Mouse (Mus musculus): ENCODE data around the gene Gm4133. TPM values are rescaled to one million over a fixed set of nuclear protein-coding genes. Genes with fewer than 3 reads are reported as not detected.

Gm4133 gene
- polyA plus RNA-seq (2012; rRNA removed) = not detected in 2 replicates

GRCm38 (mm10) chr7:20333965-20334364 is at the start of gene Gm4133:
Gene Gm4133, minus strand, starts transcription at chr7:20334065.

GRCm38 (mm10) chr7:20375310-20375709 is 41.4 kb upstream of the Gm4133 start, which contains the start of gene Gm5728:
Gene Gm5728, minus strand, starts transcription at chr7:20375410.

Other genes starting within 250 kb of the Gm4133 start
- gene Vmn1r91, start 234.4 kb downstream of the Gm4133 start, polyA plus RNA-seq (2012; rRNA removed) = not detected in 2 replicates
- not detected in 2 replicates for gene Gm16442, start 211.5 kb downstream of the Gm4133 start, polyA plus RNA-seq (2012; rRNA removed)
- not detected in 2 replicates for gene Vmn1r93, start 195.0 kb downstream of the Gm4133 start, polyA plus RNA-seq (2012; rRNA removed)
- gene Vmn1r94, start 165.7 kb downstream of the Gm4133 start, polyA plus RNA-seq (2012; rRNA removed) = not detected in 2 replicates
- not detected in 2 replicates for gene Vmn1r95, start 140.4 kb downstream of the Gm4133 start, polyA plus RNA-seq (2012; rRNA removed)
- not detected in 2 replicates for gene Gm6164, start 128.5 kb downstream of the Gm4133 start, polyA plus RNA-seq (2012; rRNA removed)
- not detected in 2 replicates for gene Gm4498, start 100.2 kb downstream of the Gm4133 start, polyA plus RNA-seq (2012; rRNA removed)
- not detected in 2 replicates for gene Gm5890, start 71.2 kb downstream of the Gm4133 start, polyA plus RNA-seq (2012; rRNA removed)
- gene Gm5728, start 41.3 kb upstream of the Gm4133 start, polyA plus RNA-seq (2012; rRNA removed) = not detected in 2 replicates
- not detected in 2 replicates for gene Vmn1r100, start 83.9 kb upstream of the Gm4133 start, polyA plus RNA-seq (2012; rRNA removed)
- gene Vmn1r101, start 108.5 kb upstream of the Gm4133 start, polyA plus RNA-seq (2012; rRNA removed) = not detected in 2 replicates
- not detected in 2 replicates for gene Gm10670, start 140.9 kb upstream of the Gm4133 start, polyA plus RNA-seq (2012; rRNA removed)
- not detected in 2 replicates for gene Vmn1r103, start 176.5 kb upstream of the Gm4133 start, polyA plus RNA-seq (2012; rRNA removed)
- gene Vmn1r104, start 199.8 kb upstream of the Gm4133 start, polyA plus RNA-seq (2012; rRNA removed) = not detected in 2 replicates
- not detected in 2 replicates for gene Gm5726, start 211.7 kb upstream of the Gm4133 start, polyA plus RNA-seq (2012; rRNA removed)
- not detected in 2 replicates for gene Gm4141, start 242.2 kb upstream of the Gm4133 start, polyA plus RNA-seq (2012; rRNA removed)

All from ovary, adult 2 months (tissue).